In the genomic region with DNA sequence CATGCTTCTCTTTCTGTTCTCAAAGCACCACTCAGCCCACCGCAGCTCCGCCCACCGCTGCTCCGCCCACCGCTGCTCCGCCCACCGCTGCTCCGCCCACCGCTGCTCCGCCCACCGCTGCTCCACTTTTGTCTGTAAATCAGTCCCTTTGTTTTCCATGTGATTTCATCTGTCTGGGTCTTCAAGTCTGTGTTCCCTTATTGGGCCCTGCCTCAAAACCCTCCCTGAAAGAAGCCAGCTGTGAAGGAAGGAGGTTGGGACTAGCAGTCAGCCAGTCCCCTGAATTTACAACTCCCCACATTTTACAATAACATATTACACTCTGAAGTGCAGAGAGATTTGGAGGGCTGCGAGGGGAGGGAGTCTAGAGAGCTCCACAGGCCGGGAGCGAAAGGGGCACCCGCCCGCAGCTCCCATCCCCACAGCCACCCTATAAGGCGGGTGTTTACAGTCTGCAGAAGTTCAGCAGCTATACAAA, we compare ENCODE assay signal across 8 mouse cellular contexts. TPM values are rescaled to one million over a fixed set of nuclear protein-coding genes. Genes with fewer than 3 reads are reported as not detected.
DNase-seq lines count a peak whose midpoint lies in the region; ATAC-seq and TF ChIP-seq lines count a peak whose summit lies in the region.

No protein-coding gene starts in this region.

- TF ChIP-seq POLR2A in brain, embryonic 14.5 days (IDR thresholded peaks at IDR 0.05; ENCODE audit: borderline replicate concordance, extremely low read depth, insufficient read depth, insufficient read length, poor library complexity, severe bottlenecking) = no peak

- ATAC-seq in megakaryocyte progenitor cell, adult 5-6 weeks (replicated peaks; ENCODE audit: poor library complexity) = peak; percentile 95
- ATAC-seq in frontal cortex, adult (ENCODE audit: low TSS enrichment) = no peak

- TF ChIP-seq CTCF in brain, embryonic 14.5 days (IDR thresholded peaks at IDR 0.05; ENCODE audit: borderline replicate concordance, extremely low read depth, insufficient read depth, insufficient read length) = no peak

- DNase-seq in ES-CJ7 (ENCODE audit: low read depth, low spot score) = peak; percentile 66
- peak; percentile 39 for DNase-seq in brain, embryonic 14.5 days (ENCODE audit: low read depth)
- DNase-seq in heart, adult 18-20 months = peak; percentile 75 to 76
- peak; percentile 45 for DNase-seq in kidney, adult 18-20 months
- no peak for DNase-seq in natural killer cell, adult 2 months (ENCODE audit: low spot score in 2 of 2)
- DNase-seq in layer of hippocampus, adult 9-10 months (ENCODE audit: low spot score) = no peak

RNA-seq across cellular contexts. Expression of a gene that starts 18.1 kb away (rescaled TPM):
- polyA plus RNA-seq in brain, embryonic 14.5 days (2012; rRNA removed) = not detected in 2 replicates
- not detected for total RNA-seq in heart, adult 18-20 months (2021)
- not detected in 2 replicates for total RNA-seq in megakaryocyte progenitor cell, adult 5-6 weeks (2015)
- total RNA-seq in megakaryocyte progenitor cell, adult 5-6 weeks (2017) = not detected in 2 replicates

RNA-seq across cellular contexts. Expression of a gene that starts 37.6 kb away (rescaled TPM):
- polyA plus RNA-seq in brain, embryonic 14.5 days (2012; rRNA removed) = 21.1 and 23.9 TPM in 2 replicates
- total RNA-seq in heart, adult 18-20 months (2021) = 10 to 100 TPM; 52.9 to 56.9 TPM
- total RNA-seq in megakaryocyte progenitor cell, adult 5-6 weeks (2015) = 0.39 and 0.68 TPM in 2 replicates
- total RNA-seq in megakaryocyte progenitor cell, adult 5-6 weeks (2017) = 0.25 and 0.41 TPM in 2 replicates

RNA-seq across cellular contexts. Expression of a gene that starts 47.8 kb away (rescaled TPM):
- 0.83 and 0.92 TPM in 2 replicates for polyA plus RNA-seq in brain, embryonic 14.5 days (2012; rRNA removed)
- 1,000 to 10,000 TPM; 1,008 to 1,034 TPM for total RNA-seq in heart, adult 18-20 months (2021)
- total RNA-seq in megakaryocyte progenitor cell, adult 5-6 weeks (2015) = not detected in 2 replicates
- not detected in 2 replicates for total RNA-seq in megakaryocyte progenitor cell, adult 5-6 weeks (2017)

RNA-seq across cellular contexts. Expression of a gene that starts 59.2 kb away (rescaled TPM):
- not detected in 2 replicates for polyA plus RNA-seq in brain, embryonic 14.5 days (2012; rRNA removed)
- total RNA-seq in heart, adult 18-20 months (2021) = 1 to 10 TPM; 1.9 to 2.5 TPM
- not detected in 2 replicates for total RNA-seq in megakaryocyte progenitor cell, adult 5-6 weeks (2015)
- not detected in 2 replicates for total RNA-seq in megakaryocyte progenitor cell, adult 5-6 weeks (2017)

Comparison
In these comparisons a context has a peak if more than half of its experiments do, and no peak if none do; other contexts are left out.
1. DNase-seq: peak in ES-CJ7 (single experiment), brain, embryonic 14.5 days (single experiment), heart, adult 18-20 months (2 of 2) and kidney, adult 18-20 months (single experiment); none in natural killer cell, adult 2 months (0 of 2) and layer of hippocampus, adult 9-10 months (single experiment).
2. RNA of a gene that starts 37.6 kb away (total RNA-seq): 52.9 to 56.9 TPM in heart, adult 18-20 months; 0.25 to 0.68 TPM in megakaryocyte progenitor cell, adult 5-6 weeks; every median in the first group is over 10 times any median in the second.
3. RNA of a gene that starts 47.8 kb away (total RNA-seq): 1,008 to 1,034 TPM in heart, adult 18-20 months; not detected in megakaryocyte progenitor cell, adult 5-6 weeks; every median in the first group is over 1,000 times any median in the second.